Mouse (Mus musculus) kidney, embryonic 16.5 days (tissue): ENCODE results near the gene Jade2. TPM values are rescaled to one million over a fixed set of nuclear protein-coding genes. Genes with fewer than 3 reads are reported as not detected.

Source experiments
- ATAC-seq: fragments of 200-750 bp; cut with Nextera tagmentation; 2 replicates; pipeline ENCODE4 v1.8.0; 2017; ENCODE audit warnings: moderate TSS enrichment; ENCODE audit not compliant: low FRiP score, low TSS enrichment
- H3K27ac ChIP-seq: fragments of 300-500 bp; sonication (generic); 2 replicates; pipeline ENCODE4 v1.5.1; 2014; ENCODE audit warnings: low read length
- H3K27me3 ChIP-seq: fragments of 300-500 bp; sonication (generic); 2 replicates; pipeline ENCODE4 v1.6.1; 2014; ENCODE audit warnings: low read length, control low read depth, mixed read lengths; ENCODE audit not compliant: insufficient read depth
- H3K36me3 ChIP-seq: fragments of 300-500 bp; sonication (generic); 2 replicates; pipeline ENCODE4 v1.6.1; 2014; ENCODE audit warnings: low read length, control low read depth, mixed read lengths; ENCODE audit not compliant: insufficient read depth
- H3K4me1 ChIP-seq: fragments of 300-500 bp; sonication (generic); 2 replicates; pipeline ENCODE4 v1.6.1; 2014; ENCODE audit warnings: low read length, control low read depth, mixed read lengths; ENCODE audit not compliant: insufficient read depth
- H3K4me2 ChIP-seq: fragments of 300-500 bp; sonication (generic); replicated peaks from 2 replicates; pipeline ENCODE4 v1.6.1; 2014; ENCODE audit warnings: low read depth, low read length
- H3K4me3 ChIP-seq: fragments of 300-500 bp; sonication (generic); 2 replicates; pipeline ENCODE4 v1.5.1; 2014; ENCODE audit warnings: mild to moderate bottlenecking, low read length
- H3K9ac ChIP-seq: fragments of 300-500 bp; sonication (generic); replicated peaks from 2 replicates; pipeline ENCODE4 v1.6.1; 2014; ENCODE audit warnings: low read length
- H3K9me3 ChIP-seq: fragments of 300-500 bp; sonication (generic); 2 replicates; pipeline ENCODE4 v1.6.1; 2016; ENCODE audit warnings: low read length, control low read depth
- WGBS: fragments of 180-500 bp; shearing (Covaris S2); extraction: QIAGEN DNeasy Blood & Tissue Kit; methylation state at CpG from one replicate; pipeline ENCODE4 v1.1.7; 2014; 5-methylcytosine and 5-hydroxymethylcytosine counted together
- polyA plus RNA-seq: library from polyadenylated mRNA; unstranded; fragments of >200 nt; fragmentation: Nextera tagmentation; extraction: Ambion mirVana; gene quantifications from 2 replicates; pipeline ENCODE4 v1.2.1, GENCODE M21; 2015

Gene Jade2
- polyA plus RNA-seq, 1 experiment from 2014 or later, result 0.87 TPM

- WGBS, result 88% methylated on average over 8 of the region's 8 CpGs
Observed at GRCm38 (mm10) chr11:51837164-51838153, 20.0 kb downstream of the Jade2 start.

DNA sequence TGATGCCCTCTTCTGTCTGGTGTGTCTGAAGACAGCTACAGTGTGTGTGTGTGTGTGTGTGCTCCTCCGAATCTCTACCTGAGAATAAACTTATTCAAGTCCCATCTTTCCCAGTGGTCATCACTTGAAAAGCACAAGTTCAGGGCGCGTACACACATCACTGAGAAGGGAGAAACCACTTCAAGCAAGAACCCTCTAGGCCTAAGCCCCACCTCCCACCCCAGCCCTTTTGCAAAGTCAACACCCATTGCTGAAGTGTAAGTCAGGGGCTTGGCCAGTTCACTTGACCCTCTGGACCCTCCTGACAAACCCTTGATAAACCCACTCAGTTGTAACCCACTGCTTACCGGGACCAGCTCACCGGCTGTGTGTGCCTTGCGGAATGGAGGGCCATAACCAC lies 20.9 kb downstream of the Jade2 start:
- no peaks in the 10 kb centered on the region for H3K27me3 ChIP-seq
- 90% methylated on average over 6 of the region's 6 CpGs for WGBS
- no peak overlapping the region for H3K4me2 ChIP-seq
- no peak overlapping the region for H3K27ac ChIP-seq
- no peaks in the 10 kb centered on the region for H3K9me3 ChIP-seq
- no peaks in the 10 kb centered on the region for H3K36me3 ChIP-seq
- no peak for ATAC-seq
- peaks cover 6% of the 10 kb centered on the region for H3K4me1 ChIP-seq
- no peak overlapping the region for H3K4me3 ChIP-seq
- no peak overlapping the region for H3K9ac ChIP-seq

More at GRCm38 (mm10) chr11:51837164-51838153, 20.0 kb downstream of the Jade2 start:
- Histone ChIP-seq H3K36me3 (no peaks in the 10 kb centered on the region), H3K4me1 (peaks cover 9% of the 10 kb centered on the region), H3K9me3 (no peaks in the 10 kb centered on the region), H3K27me3 (no peaks in the 10 kb centered on the region), H3K9ac (no peak overlapping the region), H3K4me2 (no peak overlapping the region), H3K27ac (no peak overlapping the region), H3K4me3 (no peak overlapping the region)
- no peak for ATAC-seq

GRCm38 (mm10) chr11:51835598-51835997 lies 21.9 kb downstream of the Jade2 start:
- H3K27ac ChIP-seq, result no peak overlapping the region
- H3K4me3 ChIP-seq, result no peak overlapping the region
- 95% methylated on average over 12 of the region's 12 CpGs for WGBS
- H3K4me2 ChIP-seq, result no peak overlapping the region
- 0 out of 2 replicates have a peak, but pooled peaks cover 3% of the 10 kb centered on the region for H3K4me1 ChIP-seq
- no peaks in the 10 kb centered on the region for H3K9me3 ChIP-seq
- no peak overlapping the region for H3K9ac ChIP-seq
- no peak for ATAC-seq
- H3K36me3 ChIP-seq, result no peaks in the 10 kb centered on the region
- H3K27me3 ChIP-seq, result no peaks in the 10 kb centered on the region

- no peak overlapping the region for H3K9ac ChIP-seq
- no peak overlapping the region for H3K4me2 ChIP-seq
- 0 out of 2 replicates have a peak, but pooled peaks cover 3% of the 10 kb centered on the region for H3K4me1 ChIP-seq
- H3K36me3 ChIP-seq, result no peaks in the 10 kb centered on the region
- H3K9me3 ChIP-seq, result no peaks in the 10 kb centered on the region
- no peak overlapping the region for H3K27ac ChIP-seq
- H3K27me3 ChIP-seq, result no peaks in the 10 kb centered on the region
- ATAC-seq, result no peak
- WGBS, result 94% methylated on average over 8 of the region's 8 CpGs
- no peak overlapping the region for H3K4me3 ChIP-seq
Observed at GRCm38 (mm10) chr11:51834067-51834411, 23.4 kb downstream of the Jade2 start.

DNA sequence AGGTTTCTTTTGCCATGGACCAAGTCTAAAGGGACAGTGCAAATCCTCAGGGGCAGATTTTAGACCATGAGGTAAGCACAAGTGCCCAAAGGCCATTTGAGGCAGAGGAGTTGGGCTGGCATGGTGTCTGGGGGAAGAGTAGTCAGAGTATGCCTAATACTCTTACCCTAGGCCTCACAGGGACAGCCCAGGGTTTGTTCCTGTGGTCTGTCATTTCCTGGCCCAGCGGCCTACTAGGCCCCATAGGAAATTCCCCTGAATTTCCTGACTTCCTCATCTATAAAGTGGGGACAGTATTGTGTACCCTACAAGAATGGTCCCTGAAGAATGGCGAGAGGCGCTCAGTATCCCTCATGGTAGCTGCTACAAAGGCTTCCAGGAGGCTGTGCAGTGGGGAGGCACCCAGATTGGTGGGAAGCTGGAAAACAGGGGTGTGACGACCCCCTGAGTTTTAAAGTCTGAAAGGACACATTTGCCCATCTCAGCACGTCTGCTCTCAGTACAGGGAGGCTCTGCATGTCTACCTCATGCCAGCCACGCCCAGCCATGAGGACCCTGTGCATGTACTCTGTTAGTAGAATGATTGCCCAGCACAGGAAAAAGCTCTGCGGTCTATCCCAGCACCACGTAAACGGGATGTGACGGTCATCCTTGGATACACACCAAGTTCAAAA lies 23.9 kb downstream of the Jade2 start:
- Histone ChIP-seq H3K27ac (no peak overlapping the region), H3K4me1 (0 out of 2 replicates have a peak, but pooled peaks cover 3% of the 10 kb centered on the region), H3K9ac (no peak overlapping the region), H3K36me3 (no peaks in the 10 kb centered on the region), H3K4me3 (no peak overlapping the region), H3K27me3 (no peaks in the 10 kb centered on the region), H3K4me2 (no peak overlapping the region), H3K9me3 (no peaks in the 10 kb centered on the region)
- WGBS, result 88% methylated on average over 10 of the region's 10 CpGs
- ATAC-seq, result no peak

- ATAC-seq, result no peak
- H3K4me2 ChIP-seq, result no peak overlapping the region
- no peak overlapping the region for H3K9ac ChIP-seq
- H3K4me3 ChIP-seq, result no peak overlapping the region
- WGBS, result 77% methylated on average over 5 of the region's 5 CpGs
- no peak overlapping the region for H3K27ac ChIP-seq
- no peaks in the 10 kb centered on the region for H3K27me3 ChIP-seq
- H3K9me3 ChIP-seq, result no peaks in the 10 kb centered on the region
- H3K4me1 ChIP-seq, result 0 out of 2 replicates have a peak, but pooled peaks cover 3% of the 10 kb centered on the region
- H3K36me3 ChIP-seq, result no peaks in the 10 kb centered on the region
Observed at GRCm38 (mm10) chr11:51832992-51833391, 24.5 kb downstream of the Jade2 start.

DNA sequence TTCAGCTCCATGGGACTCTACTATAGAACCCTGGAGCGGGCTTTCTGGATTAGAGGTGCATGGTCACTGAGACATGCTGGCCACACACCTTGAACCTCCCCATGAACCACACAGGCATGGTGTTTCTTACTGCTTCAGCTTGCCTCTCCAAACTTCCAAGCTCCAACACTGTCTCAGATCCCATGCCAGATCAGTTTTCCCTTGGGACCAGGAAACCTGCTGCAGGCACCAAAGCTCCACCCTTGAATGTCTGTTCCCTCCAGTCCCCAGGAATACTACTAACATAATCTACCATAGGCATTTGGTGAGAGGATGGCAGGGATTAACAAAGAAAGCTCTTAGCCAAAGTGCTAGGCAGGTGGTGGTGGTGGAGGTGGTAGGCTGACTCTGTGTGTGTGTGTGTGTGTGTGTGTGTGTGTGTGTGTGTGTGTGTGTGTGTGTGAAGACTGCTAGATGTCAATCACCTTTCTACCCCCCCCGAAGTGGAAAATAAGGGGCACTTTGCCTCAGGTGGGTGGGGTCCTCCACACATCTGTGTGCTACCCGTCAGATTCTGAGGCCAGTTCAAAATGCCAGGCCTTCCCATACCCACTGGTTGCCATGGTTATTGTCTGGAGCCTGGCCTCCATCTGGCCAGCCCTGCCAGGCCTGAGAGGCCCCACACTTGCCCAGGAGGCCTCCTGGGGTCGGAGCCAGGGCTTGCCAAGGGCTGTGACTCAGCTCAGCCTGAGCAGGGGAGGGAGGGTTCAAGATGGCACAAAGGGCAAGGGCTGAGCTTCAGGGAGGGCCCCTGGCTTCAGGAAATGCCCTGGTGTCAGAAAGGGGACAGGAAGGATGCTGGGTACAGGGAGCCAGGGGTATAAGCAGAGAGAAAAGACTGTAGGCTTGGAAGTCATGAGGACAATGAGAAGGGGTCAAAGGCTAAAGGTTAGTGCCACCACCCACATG lies 25.2 kb downstream of the Jade2 start:
- no peak for ATAC-seq
- Histone ChIP-seq H3K4me2 (no peak overlapping the region), H3K4me1 (0 out of 2 replicates have a peak, but pooled peaks cover 3% of the 10 kb centered on the region), H3K9ac (no peak overlapping the region), H3K4me3 (no peak overlapping the region), H3K9me3 (no peaks in the 10 kb centered on the region), H3K27me3 (no peaks in the 10 kb centered on the region), H3K27ac (no peak overlapping the region), H3K36me3 (no peaks in the 10 kb centered on the region)
- WGBS, result 75% methylated on average over 4 of the region's 4 CpGs

GRCm38 (mm10) chr11:51824867-51825424 lies 32.5 kb downstream of the Jade2 start:
- no peaks in the 10 kb centered on the region for H3K4me1 ChIP-seq
- ATAC-seq, result no peak
- no peak overlapping the region for H3K9ac ChIP-seq
- no peak overlapping the region for H3K27ac ChIP-seq
- no peaks in the 10 kb centered on the region for H3K9me3 ChIP-seq
- no peaks in the 10 kb centered on the region for H3K27me3 ChIP-seq
- no peak overlapping the region for H3K4me3 ChIP-seq
- WGBS, result 90% methylated on average over 19 of the region's 19 CpGs
- peaks cover 4% of the 10 kb centered on the region for H3K36me3 ChIP-seq
- H3K4me2 ChIP-seq, result no peak overlapping the region
